Mouse (Mus musculus) thymus, adult 2 months (tissue): ENCODE measurements around the gene Ctnnbip1. TPM values are rescaled to one million over a fixed set of nuclear protein-coding genes. Genes with fewer than 3 reads are reported as not detected.

Source experiments
- DNase-seq: peaks from one replicate; pipeline ENCODE4 v3.0.0; 2021
- H3K27ac ChIP-seq: fragments of 200-500 bp; 2 replicates; pipeline ENCODE4 v1.5.1; 2012; ENCODE audit warnings: low read length, control low read depth; ENCODE audit not compliant: control insufficient read depth, insufficient read depth
- H3K27me3 ChIP-seq: fragments of 200-500 bp; 2 replicates; pipeline ENCODE4 v1.6.1; 2012; ENCODE audit warnings: mild to moderate bottlenecking, low read length, moderate library complexity, mixed read lengths; ENCODE audit not compliant: control insufficient read depth, insufficient read depth
- H3K36me3 ChIP-seq: fragments of 200-500 bp; 2 replicates; pipeline ENCODE4 v1.6.1; 2012; ENCODE audit warnings: mild to moderate bottlenecking, low read length, moderate library complexity; ENCODE audit not compliant: control insufficient read depth, insufficient read depth
- H3K4me1 ChIP-seq: fragments of 200-500 bp; replicated peaks from 2 replicates; pipeline ENCODE4 v1.6.1; 2012; ENCODE audit warnings: low read length; ENCODE audit not compliant: control insufficient read depth, insufficient read depth
- H3K4me3 ChIP-seq: fragments of 200-500 bp; 2 replicates; pipeline ENCODE4 v1.5.1; 2012; ENCODE audit warnings: mild to moderate bottlenecking, low read length, control low read depth, moderate library complexity; ENCODE audit not compliant: control insufficient read depth, insufficient read depth
- CTCF ChIP-seq: fragments of 200-500 bp; IDR thresholded peaks from 2 replicates; pipeline ENCODE4 v1.5.1; 2012; ENCODE audit warnings: mild to moderate bottlenecking, control low read depth, low read length, moderate library complexity, borderline replicate concordance; ENCODE audit not compliant: control insufficient read depth, poor library complexity, insufficient read depth; ENCODE audit errors: extremely low read depth
- POLR2A ChIP-seq: fragments of 200-500 bp; IDR thresholded peaks from 2 replicates; pipeline ENCODE4 v1.6.1; 2012; ENCODE audit warnings: mild to moderate bottlenecking, low read length, control low read depth, moderate library complexity; ENCODE audit not compliant: control insufficient read depth, poor library complexity, insufficient read depth; ENCODE audit errors: extremely low read depth
- WGBS: fragments of 180-500 bp; shearing (Covaris S2); methylation state at CpG from one replicate; pipeline ENCODE4 v1.1.7; 2018; 5-methylcytosine and 5-hydroxymethylcytosine counted together
- polyA plus RNA-seq: library from polyadenylated mRNA; depleted of rRNA; stranded (reverse); fragments of >200 nt; gene quantifications from 2 replicates; pipeline ENCODE4 v1.2.3, GENCODE M21; 2012; rRNA removed

The Ctnnbip1 gene
- 13.2 and 17.9 TPM in 2 replicates for polyA plus RNA-seq

DNA sequence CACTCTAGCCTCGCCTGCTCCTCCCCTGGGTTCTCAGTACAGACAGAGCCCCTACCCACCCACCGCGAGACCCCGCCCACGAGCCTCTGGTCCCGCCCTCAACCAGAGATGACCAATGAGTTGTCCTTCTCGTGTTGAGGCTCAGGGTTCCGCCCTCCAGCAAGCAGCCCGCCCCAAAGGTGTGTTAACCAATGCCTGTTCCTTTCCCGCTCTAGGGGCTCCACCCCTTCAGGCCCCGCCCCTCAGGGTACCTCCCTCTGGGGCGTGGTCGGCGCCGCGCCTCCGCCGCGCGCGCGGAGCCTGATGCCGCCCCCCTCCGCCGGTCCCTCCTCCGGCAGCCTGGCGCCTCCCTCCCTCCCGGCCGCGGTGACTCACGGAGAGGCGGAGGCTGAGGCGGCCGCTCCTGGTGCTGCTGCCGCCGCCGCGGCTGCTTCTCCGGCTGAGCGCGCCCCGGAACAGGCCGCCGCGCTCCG, at the start of gene Ctnnbip1:
Gene Ctnnbip1 (plus strand): TSS at position 369 of the 473 bp plus-strand sequence.
- TF ChIP-seq POLR2A: peak; percentile 66; the same call in 1 of the 2 replicates
- 0 out of 2 replicates have a peak, but pooled peaks have one; percentile 21 for TF ChIP-seq CTCF
- Histone ChIP-seq H3K27me3 (no peaks in the 10 kb centered on the region), H3K36me3 (no peaks in the 10 kb centered on the region), H3K27ac (no peak within 1 kb of the TSS), H3K4me3 (peak within 1 kb of the TSS; percentile 47), H3K4me1 (peaks cover 10% of the 10 kb centered on the region)
- peak; percentile 95 for DNase-seq
- WGBS: under 1% methylated on average over 42 of the region's 46 CpGs

- H3K4me1 ChIP-seq: peaks cover 42% of the 10 kb centered on the region
- H3K27me3 ChIP-seq: no peaks in the 10 kb centered on the region
- 0 out of 2 replicates have a peak, but pooled peaks cover 3% of the 10 kb centered on the region for H3K36me3 ChIP-seq
- TF ChIP-seq POLR2A: no peak
- no peak for TF ChIP-seq CTCF
- H3K27ac ChIP-seq: peak overlapping the region; percentile 99
- 8% methylated on average over 3 of the region's 3 CpGs for WGBS
- H3K4me3 ChIP-seq: no peak overlapping the region
- peak; percentile 88 for DNase-seq
Observed at GRCm38 (mm10) chr4:149469557-149469956, 48.5 kb upstream of the Ctnnbip1 start.

DNA sequence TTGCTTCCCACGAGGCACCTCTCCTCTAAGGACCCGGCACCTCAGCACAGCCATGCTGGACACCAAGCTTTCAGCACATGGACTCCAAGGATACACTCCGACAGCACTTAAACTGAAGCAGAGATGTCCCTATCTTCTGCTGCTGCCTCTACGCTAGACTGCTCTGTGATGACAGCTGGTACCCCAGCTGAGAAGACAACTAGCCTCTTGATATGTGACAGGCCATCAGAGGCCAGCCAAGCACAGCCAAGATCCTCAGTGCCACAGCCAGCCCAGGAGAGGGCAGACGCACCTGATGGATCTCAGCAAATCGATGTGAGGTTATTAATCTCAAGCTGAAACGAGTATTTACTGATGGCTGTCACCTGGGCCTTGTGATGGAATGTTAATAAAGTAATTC, 42.9 kb upstream of the Ctnnbip1 start:
- Histone ChIP-seq H3K27ac (no peak overlapping the region), H3K4me3 (no peak overlapping the region), H3K36me3 (0 out of 2 replicates have a peak, but pooled peaks cover 3% of the 10 kb centered on the region), H3K4me1 (peaks cover 12% of the 10 kb centered on the region), H3K27me3 (no peaks in the 10 kb centered on the region)
- no peak for DNase-seq
- TF ChIP-seq POLR2A: no peak
- TF ChIP-seq CTCF: no peak
- 93% methylated on average over 7 of the region's 7 CpGs for WGBS

DNA sequence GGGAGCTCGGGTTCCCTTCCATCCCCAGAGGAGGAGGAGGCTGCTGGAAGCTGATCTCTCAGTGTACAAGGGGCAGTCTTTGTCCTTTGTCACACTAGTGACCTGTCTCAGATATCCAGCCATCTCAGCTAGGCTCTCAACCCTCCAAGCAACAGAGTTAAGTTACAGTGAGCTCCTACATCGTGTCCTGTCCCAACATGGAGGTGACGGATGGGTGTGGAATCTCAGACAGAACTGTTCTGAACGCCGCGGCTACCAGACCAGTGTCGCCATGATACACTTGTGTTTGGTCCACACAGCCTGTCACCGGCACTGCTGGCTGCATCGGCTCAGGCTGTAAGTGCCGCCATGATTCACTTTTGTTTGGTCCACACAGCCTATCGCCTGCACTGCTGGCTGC, 41.0 kb upstream of the Ctnnbip1 start, which contains the start of gene Tmem274:
Gene Tmem274 (plus strand): TSS at position 301 of the 400 bp plus-strand sequence.
- Histone ChIP-seq H3K4me1 (peaks cover 2% of the 10 kb centered on the region; the same call in 1 of the 2 replicates), H3K27ac (no peak within 1 kb of the TSS), H3K36me3 (0 out of 2 replicates have a peak, but pooled peaks cover 3% of the 10 kb centered on the region), H3K27me3 (no peaks in the 10 kb centered on the region), H3K4me3 (no peak within 1 kb of the TSS)
- TF ChIP-seq CTCF (no peak), POLR2A (no peak)
- no peak for DNase-seq
- 93% methylated on average over 11 of the region's 11 CpGs for WGBS

- no peak overlapping the region for H3K27ac ChIP-seq
- H3K4me1 ChIP-seq: peaks cover 9% of the 10 kb centered on the region
- DNase-seq: no peak
- no peaks in the 10 kb centered on the region for H3K27me3 ChIP-seq
- 65% methylated on average over 3 of the region's 3 CpGs for WGBS
- peak overlapping the region; percentile 88 for H3K4me3 ChIP-seq
- H3K36me3 ChIP-seq: peaks cover 21% of the 10 kb centered on the region
- TF ChIP-seq POLR2A: no peak
- no peak; the same call in 1 of the 2 replicates for TF ChIP-seq CTCF
Observed at GRCm38 (mm10) chr4:149484566-149484965, 33.5 kb upstream of the Ctnnbip1 start.

DNA sequence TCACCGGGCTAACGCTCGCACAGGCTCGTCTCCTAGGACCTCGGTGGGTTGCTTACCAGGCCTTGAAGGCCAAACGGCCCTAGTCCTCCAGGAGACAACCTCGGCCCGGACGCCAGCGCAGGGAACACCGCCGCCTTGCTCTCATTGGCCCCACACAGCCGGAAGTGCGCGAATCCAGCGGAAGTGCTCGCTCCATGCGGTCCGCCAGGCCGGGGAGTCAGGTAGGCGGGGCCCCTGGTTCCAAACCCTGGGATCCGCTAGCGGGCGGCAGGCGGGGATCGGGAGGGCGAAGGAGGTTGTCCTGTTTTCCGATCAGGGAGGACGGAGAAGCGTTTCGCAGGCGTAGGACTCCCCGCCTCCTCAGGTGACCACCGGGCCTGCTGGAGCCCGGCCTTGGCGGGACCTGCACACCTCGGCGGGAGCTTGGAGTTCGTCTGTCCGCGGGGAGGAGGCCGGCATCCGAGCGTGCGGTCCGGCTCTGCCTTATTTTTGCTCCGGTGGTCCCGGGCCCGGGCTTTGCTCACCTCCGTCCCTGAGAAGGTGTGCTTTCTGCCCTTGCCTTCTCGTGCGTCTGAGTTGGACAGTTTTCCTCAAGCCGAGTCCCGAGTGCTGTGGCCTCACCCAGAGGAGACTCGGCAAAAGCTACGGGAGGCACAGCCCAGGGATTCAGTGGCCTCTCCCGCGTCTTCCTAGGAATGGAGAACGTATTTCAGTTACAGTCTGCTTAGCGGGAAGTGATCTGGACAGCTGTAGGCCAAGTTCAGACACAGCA, 32.8 kb upstream of the Ctnnbip1 start, which contains the start of the genes Nmnat1 and Lzic:
Gene Nmnat1 (minus strand): TSS at position 150 of the 772 bp plus-strand sequence.
Gene Lzic (plus strand): TSS at position 177 of the 772 bp plus-strand sequence.
- peaks cover 9% of the 10 kb centered on the region for H3K4me1 ChIP-seq
- peak within 1 kb of the TSS; percentile 74 for H3K27ac ChIP-seq
- TF ChIP-seq POLR2A (peak; percentile 51; the same call in 1 of the 2 replicates), CTCF (no peak)
- H3K36me3 ChIP-seq: peaks cover 27% of the 10 kb centered on the region
- DNase-seq: peak; percentile 86
- peak within 1 kb of the TSS; percentile 88 for H3K4me3 ChIP-seq
- no peaks in the 10 kb centered on the region for H3K27me3 ChIP-seq
- under 1% methylated on average over 60 of the region's 60 CpGs for WGBS
